Mouse (Mus musculus) spleen, adult 2 months (tissue): ENCODE measurements around the gene Atraid. TPM values are rescaled to one million over a fixed set of nuclear protein-coding genes. Genes with fewer than 3 reads are reported as not detected.
"Not testable (repeated sequence)": the region's sequence is repeated elsewhere in the genome, so short reads cannot be mapped to it uniquely, and the experiment has no call there.

Experiments
- DNase-seq, 2 experiments: peaks; one replicate each; pipeline versions ENCODE4 v3.0.0 to v3.0.0-alpha.2; 2012 to 2021; ENCODE audit warnings: low spot score in 2 of 2, low read depth in 1 of 2
- H3K27ac ChIP-seq: fragments of 200-500 bp; 2 replicates; pipeline ENCODE4 v1.5.1; 2012; ENCODE audit warnings: low read length, inconsistent platforms; ENCODE audit not compliant: insufficient read depth
- H3K27me3 ChIP-seq: fragments of 200-500 bp; 2 replicates; pipeline ENCODE4 v1.6.1; 2012; ENCODE audit warnings: mild to moderate bottlenecking, moderate library complexity, low read length, inconsistent platforms; ENCODE audit not compliant: control insufficient read depth, insufficient read depth
- H3K36me3 ChIP-seq: fragments of 200-500 bp; 2 replicates; pipeline ENCODE4 v1.6.1; 2012; ENCODE audit warnings: mild to moderate bottlenecking, low read length, inconsistent platforms; ENCODE audit not compliant: control insufficient read depth, insufficient read depth
- H3K4me1 ChIP-seq: fragments of 200-500 bp; 2 replicates; pipeline ENCODE4 v1.6.1; 2011; ENCODE audit warnings: inconsistent platforms; ENCODE audit not compliant: control insufficient read depth, insufficient read depth, insufficient read length
- H3K4me3 ChIP-seq: fragments of 200-500 bp; 2 replicates; pipeline ENCODE4 v1.5.1; 2011; ENCODE audit warnings: mild to moderate bottlenecking, inconsistent platforms; ENCODE audit not compliant: insufficient read depth, insufficient read length; ENCODE audit errors: extremely low read depth
- CTCF ChIP-seq: fragments of 200-500 bp; IDR thresholded peaks from 2 replicates; pipeline ENCODE4 v1.5.1; 2011; ENCODE audit warnings: mild to moderate bottlenecking, inconsistent platforms; ENCODE audit not compliant: insufficient read depth, insufficient read length, insufficient replicate concordance; ENCODE audit errors: extremely low read depth
- POLR2A ChIP-seq: fragments of 200-500 bp; IDR thresholded peaks from 2 replicates; pipeline ENCODE4 v1.6.1; 2011; ENCODE audit warnings: low read depth, low read length, inconsistent platforms
- WGBS: fragments of 180-500 bp; shearing (Covaris S2); methylation state at CpG from one replicate; pipeline ENCODE4 v1.1.7; 2018; 5-methylcytosine and 5-hydroxymethylcytosine counted together
- polyA plus RNA-seq: library from polyadenylated mRNA; depleted of rRNA; stranded (reverse); fragments of >200 nt; gene quantifications from 2 replicates; pipeline ENCODE4 v1.2.3, GENCODE M21; 2012

The Atraid gene
- polyA plus RNA-seq, 1 experiment: 53.5 TPM

DNA sequence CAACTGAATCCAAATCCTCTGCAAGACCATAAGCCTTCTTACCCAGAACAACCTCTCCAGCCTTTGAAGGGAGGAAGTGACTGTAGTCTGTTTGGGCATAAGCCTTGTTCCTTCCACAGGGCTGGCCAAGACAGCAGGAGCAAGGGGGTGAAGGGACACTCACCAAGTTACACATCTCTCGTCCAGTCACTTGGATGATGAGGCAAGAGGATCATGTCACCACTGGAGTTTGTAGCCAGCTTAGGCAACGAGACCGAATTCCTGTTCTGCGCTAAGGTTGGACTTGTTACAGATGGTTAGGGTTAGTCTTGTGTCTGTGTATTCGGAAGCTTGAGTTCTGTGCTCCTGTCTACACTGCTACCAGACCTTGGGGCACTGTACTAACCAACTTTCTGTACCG, 13.4 kb upstream of the Atraid start:
- no peak overlapping the region for H3K4me3 ChIP-seq
- WGBS: 94% methylated on average over 6 of the region's 6 CpGs
- peaks cover 5% of the 10 kb centered on the region for H3K36me3 ChIP-seq
- no peaks in the 10 kb centered on the region for H3K4me1 ChIP-seq
- no peak for TF ChIP-seq CTCF
- no peak for TF ChIP-seq POLR2A
- no peak for DNase-seq
- no peak overlapping the region for H3K27ac ChIP-seq
- no peaks in the 10 kb centered on the region for H3K27me3 ChIP-seq

DNA sequence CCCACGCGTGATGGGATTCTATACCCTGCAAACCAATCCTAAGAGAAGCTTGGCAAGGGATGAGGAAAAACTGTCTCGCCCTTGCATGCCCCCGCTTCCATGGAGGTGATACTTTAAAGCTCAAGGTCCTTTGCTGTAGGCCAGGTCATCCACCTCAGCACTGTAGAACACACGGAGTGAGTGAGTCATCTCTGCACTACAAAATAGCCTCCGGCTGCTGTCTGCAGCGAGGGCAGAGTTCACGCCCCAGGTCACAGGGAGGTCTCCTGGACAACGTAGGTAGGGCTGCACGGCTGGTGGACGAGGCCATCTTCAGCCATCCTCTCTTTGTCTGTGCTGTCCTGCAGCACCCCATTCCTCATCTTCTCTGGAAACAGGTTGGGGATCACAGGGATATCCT, 11.6 kb upstream of the Atraid start:
- H3K27me3 ChIP-seq, H3K4me3 ChIP-seq, DNase-seq, H3K27ac ChIP-seq, H3K4me1 ChIP-seq: not testable (repeated sequence)
- peaks cover 11% of the 10 kb centered on the region for H3K36me3 ChIP-seq
- 94% methylated on average over 11 of the region's 11 CpGs for WGBS

DNA sequence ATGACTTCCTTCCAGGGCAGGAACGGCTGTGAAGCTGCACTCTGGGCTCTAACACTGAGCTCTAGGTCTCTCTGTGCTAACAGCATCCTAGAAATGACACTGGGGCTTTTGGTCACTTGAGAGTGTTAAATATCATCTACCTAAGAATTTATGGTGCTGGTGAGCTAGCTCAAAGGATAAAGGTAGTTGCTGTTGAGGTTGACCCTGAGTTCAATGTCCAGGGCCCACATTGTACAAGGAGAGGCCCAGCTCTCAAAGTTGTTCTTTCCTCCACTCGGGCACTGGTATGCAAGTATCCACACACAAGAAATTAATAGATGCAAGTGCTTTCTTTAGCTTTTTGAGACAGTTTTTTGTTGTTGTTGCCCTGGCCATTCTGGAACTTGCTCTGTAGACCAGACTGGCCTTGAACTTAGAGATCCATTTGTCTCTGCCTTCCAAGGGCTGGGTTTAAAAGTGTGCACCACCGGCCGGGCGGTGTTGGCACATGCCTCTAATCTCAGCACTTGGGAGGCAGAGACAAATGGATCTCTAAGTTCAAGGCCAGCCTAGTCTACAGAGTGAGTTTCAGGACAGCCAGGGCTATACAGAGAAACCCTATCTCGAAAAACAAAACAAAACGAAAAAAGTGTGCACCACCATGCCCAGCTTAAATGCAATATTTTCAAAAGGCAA, 9.8 kb upstream of the Atraid start:
- TF ChIP-seq CTCF: no peak
- no peak for TF ChIP-seq POLR2A
- no peak for DNase-seq
- peaks cover 18% of the 10 kb centered on the region for H3K36me3 ChIP-seq
- no peak overlapping the region for H3K27ac ChIP-seq
- WGBS: 90% methylated on average over 7 of the region's 7 CpGs
- H3K27me3 ChIP-seq: no peaks in the 10 kb centered on the region
- no peaks in the 10 kb centered on the region for H3K4me1 ChIP-seq
- H3K4me3 ChIP-seq: no peak overlapping the region

DNA sequence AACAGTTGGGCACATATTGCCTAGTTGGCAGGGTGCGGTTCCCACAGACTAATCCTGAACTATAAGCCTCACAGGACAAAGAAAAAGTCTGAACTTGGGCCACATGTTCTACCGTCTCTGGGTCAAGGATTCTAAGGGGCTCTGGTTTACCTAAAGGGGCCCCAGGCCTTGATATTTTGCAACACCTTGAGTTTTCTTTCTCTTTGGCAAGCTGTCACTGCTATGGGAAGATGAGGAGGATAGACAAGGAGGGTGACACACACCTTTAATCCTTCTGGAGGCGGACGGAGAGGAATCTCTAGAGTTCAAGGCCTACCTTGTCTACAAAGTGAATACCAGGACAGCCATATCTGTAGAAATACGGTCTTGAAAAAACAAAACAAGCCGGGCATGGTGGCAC, 1.7 kb upstream of the Atraid start:
- Histone ChIP-seq H3K27ac (no peak overlapping the region), H3K27me3 (no peaks in the 10 kb centered on the region), H3K4me3 (no peak overlapping the region), H3K36me3 (peaks cover 8% of the 10 kb centered on the region; the same call in 1 of the 2 replicates), H3K4me1 (no peaks in the 10 kb centered on the region)
- WGBS: 94% methylated on average over 6 of the region's 6 CpGs
- no peak for DNase-seq
- TF ChIP-seq POLR2A: no peak
- no peak for TF ChIP-seq CTCF

DNA sequence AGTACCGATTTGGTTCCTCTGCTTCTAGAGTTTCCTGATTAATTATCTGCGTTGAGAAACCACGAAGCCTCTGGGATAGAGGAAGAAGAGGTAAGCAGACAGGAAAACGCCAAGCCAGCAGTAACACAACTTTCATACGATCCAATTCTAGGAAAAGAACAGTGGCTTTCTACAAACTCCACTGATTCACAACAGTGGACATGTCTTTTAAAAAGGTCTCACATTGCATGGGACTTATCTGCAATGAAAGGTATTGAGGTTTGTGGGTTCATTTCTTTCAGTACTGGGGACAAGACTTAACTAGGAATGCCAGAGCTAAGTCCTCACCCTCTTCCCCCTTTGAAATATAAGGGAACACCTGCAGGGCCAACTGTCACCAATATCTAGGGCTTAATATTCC, 1.0 kb upstream of the Atraid start:
- DNase-seq: no peak
- Histone ChIP-seq H3K4me3 (no peak overlapping the region; the same call in 1 of the 2 replicates), H3K27ac (no peak overlapping the region), H3K36me3 (0 out of 2 replicates have a peak, but pooled peaks cover 5% of the 10 kb centered on the region), H3K4me1 (no peaks in the 10 kb centered on the region), H3K27me3 (no peaks in the 10 kb centered on the region)
- 35% methylated on average over 5 of the region's 5 CpGs for WGBS
- TF ChIP-seq CTCF (no peak), POLR2A (no peak)

DNA sequence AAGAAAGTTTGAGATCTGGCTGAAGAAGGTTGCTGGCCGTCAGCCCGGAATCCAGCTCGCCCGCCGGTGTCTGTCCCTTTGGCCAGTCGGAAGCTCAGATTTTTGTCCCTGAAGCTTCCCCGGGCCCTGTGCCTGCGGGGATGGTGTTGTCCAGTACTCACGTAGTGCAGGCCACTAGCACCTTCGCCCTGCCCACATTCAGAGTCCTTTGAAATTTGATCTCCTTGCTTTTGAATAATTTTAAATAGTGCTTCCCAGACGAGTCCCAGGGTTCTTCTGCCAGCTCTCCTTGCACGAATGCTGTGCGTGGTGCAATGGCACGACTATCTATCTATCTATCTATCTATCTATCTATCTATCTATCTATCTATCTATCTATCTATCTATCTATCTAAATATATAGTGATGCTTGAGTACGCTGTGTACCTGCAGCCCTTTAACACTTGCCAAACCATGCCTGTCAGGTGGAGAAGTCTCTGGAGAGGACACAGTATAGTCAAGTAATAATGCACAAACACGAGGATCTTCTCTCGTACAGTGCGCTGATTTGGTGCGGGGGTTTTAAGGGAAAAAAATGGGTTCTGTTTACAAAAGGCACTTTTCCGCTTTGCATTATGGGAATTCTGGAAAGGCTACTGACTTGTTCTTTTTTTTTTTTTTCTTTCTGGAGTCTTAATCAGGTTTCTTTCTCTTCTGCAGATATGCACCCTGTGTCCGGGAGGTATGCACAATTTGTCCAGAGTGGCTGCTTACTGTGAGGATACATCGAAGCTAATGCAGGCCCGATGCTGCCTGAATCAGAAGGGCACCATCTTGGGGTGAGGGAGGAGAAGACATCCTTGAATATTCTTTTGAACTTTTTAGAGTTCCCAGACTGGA, 890 bp downstream of the Atraid start, which contains the start of gene Slc5a6:
Gene Slc5a6 (minus strand): TSS at position 162 of the 879 bp plus-strand sequence.
- 2% methylated on average over 23 of the region's 23 CpGs for WGBS
- H3K36me3 ChIP-seq: no peaks in the 10 kb centered on the region
- H3K27ac ChIP-seq: peak within 1 kb of the TSS; percentile 97
- peak; percentile 30 to 38 for DNase-seq
- TF ChIP-seq CTCF (no peak), POLR2A (no peak)
- no peaks in the 10 kb centered on the region for H3K27me3 ChIP-seq
- H3K4me3 ChIP-seq: peak within 1 kb of the TSS; percentile 92
- peaks cover 1% of the 10 kb centered on the region; the same call in 1 of the 2 replicates for H3K4me1 ChIP-seq

DNA sequence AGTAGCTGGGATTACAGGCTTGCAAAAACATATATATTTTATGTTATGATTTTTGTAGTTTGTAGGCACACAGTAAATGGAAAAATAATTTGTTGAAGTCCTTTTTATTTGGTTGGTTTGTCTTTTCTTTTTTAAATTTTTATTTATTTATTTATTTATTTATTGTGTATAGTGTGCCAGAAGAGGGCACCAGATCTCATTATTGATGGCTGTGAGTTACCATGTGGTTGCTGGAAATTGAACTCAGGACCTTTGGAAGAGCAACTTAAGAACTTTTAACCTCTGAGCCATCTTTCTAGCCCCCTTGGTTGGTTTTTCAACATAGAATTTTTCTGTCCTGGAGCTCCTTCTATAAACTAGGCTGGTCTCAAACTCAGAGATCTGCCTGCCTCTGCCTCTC, 2.3 kb downstream of the Atraid start:
- Histone ChIP-seq H3K4me1 (peaks cover 4% of the 10 kb centered on the region), H3K36me3 (no peaks in the 10 kb centered on the region), H3K4me3 (no peak overlapping the region), H3K27me3 (no peaks in the 10 kb centered on the region), H3K27ac (no peak overlapping the region)
- TF ChIP-seq POLR2A (no peak), CTCF (no peak)
- no peak for DNase-seq

DNA sequence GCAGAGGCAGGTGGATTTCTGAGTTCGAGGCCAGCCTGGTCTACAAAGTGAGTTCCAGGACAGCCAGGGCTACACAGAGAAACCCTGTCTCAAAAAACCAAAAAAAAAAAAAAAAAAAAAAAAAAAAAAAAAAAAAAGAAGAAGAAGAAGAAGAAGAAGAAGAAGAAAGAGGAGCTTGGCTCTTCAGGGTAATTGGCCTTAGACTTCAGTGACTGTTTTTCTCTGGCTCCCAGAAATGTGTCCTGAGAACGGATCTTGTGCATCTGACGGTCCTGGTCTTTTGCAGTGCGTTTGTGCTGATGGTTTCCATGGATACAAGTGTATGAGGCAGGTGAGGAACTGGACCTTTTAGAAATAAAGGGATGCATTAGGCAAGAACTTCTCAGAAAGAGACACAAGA, 5.6 kb downstream of the Atraid start:
- not testable (repeated sequence) for H3K36me3 ChIP-seq, H3K27me3 ChIP-seq, DNase-seq, H3K4me3 ChIP-seq, H3K27ac ChIP-seq, H3K4me1 ChIP-seq
- 89% methylated on average over 4 of the region's 4 CpGs for WGBS
